Mouse (Mus musculus): ENCODE results near the gene Rab8a.

DNA sequence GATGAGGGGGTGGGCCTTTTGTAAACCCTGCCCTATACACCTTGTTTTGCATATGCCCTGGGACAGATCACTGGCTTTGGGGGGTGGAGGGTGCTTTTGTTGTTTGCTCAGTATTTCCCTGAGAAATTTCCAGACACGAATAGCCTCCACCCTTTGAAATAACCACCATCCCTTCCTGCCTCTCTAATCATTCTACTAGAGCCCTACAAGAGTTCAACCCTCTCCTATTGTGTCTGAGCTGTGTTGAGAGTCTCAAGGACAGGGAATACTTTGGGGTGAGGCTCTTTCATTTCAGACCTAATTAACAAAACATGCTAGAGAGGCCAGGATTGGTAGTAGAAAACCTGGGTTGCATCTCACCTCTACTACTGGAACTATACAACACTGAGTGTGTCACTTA is 11.9 kb upstream of the Rab8a start:
- TF ChIP-seq CTCF (IDR thresholded peaks at IDR 0.05; ENCODE audit: borderline replicate concordance, insufficient read depth, low read depth, low read length) (no peak), POLR2A (IDR thresholded peaks at IDR 0.05; ENCODE audit: borderline replicate concordance, insufficient read depth, low read length) (no peak)
